ENCODE assay signal across 7 mouse cellular contexts in the genomic region with DNA sequence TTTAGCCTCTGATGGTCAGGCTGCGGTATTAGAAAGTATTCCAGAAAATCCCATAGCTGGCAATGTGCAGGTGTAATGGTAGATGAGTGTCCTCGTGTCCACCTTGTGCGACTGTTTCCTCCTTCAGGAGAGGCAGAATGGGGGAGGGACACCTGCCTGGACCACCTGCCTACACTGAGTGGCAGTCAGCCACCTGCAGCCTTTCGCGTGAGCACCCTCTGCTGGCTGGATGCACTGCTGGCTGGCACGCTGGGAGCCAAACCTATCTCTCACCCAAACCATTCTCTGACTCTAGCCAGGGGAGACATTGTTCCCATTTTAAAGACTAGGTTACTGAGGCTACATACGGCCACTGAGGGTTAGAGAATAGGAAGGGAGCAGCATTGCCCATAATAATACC.
A peak's percentile ranks its signal among the peaks of the same experiment; 100 is the strongest.
DNase-seq lines count a peak whose midpoint lies in the region; ATAC-seq and TF ChIP-seq lines count a peak whose summit lies in the region.

No protein-coding gene starts in this region.

- H3K4me2 ChIP-seq in midbrain, embryonic 14.5 days (ENCODE audit: low read length), result no peak overlapping the region

- H3K9me3 ChIP-seq in midbrain, embryonic 14.5 days (ENCODE audit: control insufficient read depth, low read length), result no peaks in the 10 kb centered on the region

- no peak for ATAC-seq in midbrain, embryonic 14.5 days (ENCODE audit: low FRiP score, low TSS enrichment)

- H3K27me3 ChIP-seq in kidney, adult 2 months (replicated peaks; ENCODE audit: control insufficient read depth, insufficient read depth, low read length), result no peaks in the 10 kb centered on the region
- no peaks in the 10 kb centered on the region for H3K27me3 ChIP-seq in midbrain, embryonic 14.5 days (ENCODE audit: control insufficient read depth, insufficient read depth, low read length)

- 48% methylated on average over 7 of the region's 7 CpGs for WGBS in kidney, adult 2 months
- 41% methylated on average over 7 of the region's 7 CpGs for WGBS in midbrain, embryonic 14.5 days

- peak; percentile 77 for TF ChIP-seq CTCF in kidney, adult 2 months (conservative IDR thresholded peaks at IDR 0.05; ENCODE audit: insufficient read depth, insufficient read length, low read depth, low read length)

- H3K9ac ChIP-seq in midbrain, embryonic 14.5 days (replicated peaks; ENCODE audit: low read length), result no peak overlapping the region

- H3K36me3 ChIP-seq in kidney, adult 2 months (ENCODE audit: control insufficient read depth, insufficient read depth, low read length), result no peaks in the 10 kb centered on the region
- H3K36me3 ChIP-seq in midbrain, embryonic 14.5 days (ENCODE audit: control insufficient read depth, insufficient read depth, low read length), result no peaks in the 10 kb centered on the region

- no peaks in the 10 kb centered on the region for H3K4me1 ChIP-seq in kidney, adult 2 months (ENCODE audit: control insufficient read depth, insufficient read depth, low read length)
- H3K4me1 ChIP-seq in midbrain, embryonic 14.5 days (ENCODE audit: control insufficient read depth, insufficient read depth, low read length), result no peaks in the 10 kb centered on the region

- TF ChIP-seq POLR2A in kidney, adult 2 months (IDR thresholded peaks at IDR 0.05; ENCODE audit: low read depth, low read length), result no peak

- peak; percentile 11 to 30 for DNase-seq in layer of hippocampus, adult 18-20 months (ENCODE audit: low spot score in 2 of 2)
- no peak for DNase-seq in layer of hippocampus, adult 9-11 months
- DNase-seq in adrenal gland, adult 18-20 months (ENCODE audit: low spot score in 2 of 2), result peak; percentile 54 to 57
- peak; percentile 48 for DNase-seq in embryo, embryonic 11 days
- peak; percentile 30 for DNase-seq in kidney, adult 2 months
- peak; percentile 76 for DNase-seq in midbrain, embryonic 14.5 days
- DNase-seq in thymus, postnatal 4 days, result peak; percentile 86

- no peak overlapping the region for H3K27ac ChIP-seq in kidney, adult 2 months (ENCODE audit: insufficient read depth, low read depth, low read length)
- no peak overlapping the region for H3K27ac ChIP-seq in midbrain, embryonic 14.5 days (replicated peaks; ENCODE audit: low read depth, low read length)

- H3K4me3 ChIP-seq in kidney, adult 2 months (ENCODE audit: insufficient read depth, low read depth, low read length), result no peak overlapping the region
- H3K4me3 ChIP-seq in midbrain, embryonic 14.5 days (replicated peaks; ENCODE audit: low read depth, low read length), result no peak overlapping the region
